Mouse (Mus musculus) G1E (cell line): ENCODE results near the gene Cyth1. TPM values are rescaled to one million over a fixed set of nuclear protein-coding genes. Genes with fewer than 3 reads are reported as not detected.

Experiments
- ATAC-seq: 2 replicates; pipeline ENCODE4 v1.8.0; 2016; ENCODE audit warnings: mild to moderate bottlenecking; ENCODE audit not compliant: insufficient number of reproducible peaks, poor library complexity, low FRiP score, severe bottlenecking; ENCODE audit errors: extremely low read depth
- DNase-seq: peaks from one replicate; pipeline ENCODE4 v3.0.0; 2012; ENCODE audit warnings: low spot score
- H3K27me3 ChIP-seq: 2 replicates; pipeline ENCODE4 v1.6.1; 2012; ENCODE audit warnings: mild to moderate bottlenecking, low read length, inconsistent platforms; ENCODE audit not compliant: insufficient read depth
- H3K36me3 ChIP-seq: replicated peaks from 2 replicates; pipeline ENCODE3; 2012; ENCODE audit warnings: mild to moderate bottlenecking, inconsistent platforms
- H3K4me1 ChIP-seq: 2 replicates; pipeline ENCODE4 v1.6.1; 2012; ENCODE audit warnings: low read depth, low read length, inconsistent platforms, mixed read lengths; ENCODE audit not compliant: insufficient read depth
- H3K4me3 ChIP-seq: 2 replicates; pipeline ENCODE4 v1.5.1; 2012; ENCODE audit warnings: low read depth, mild to moderate bottlenecking, inconsistent platforms, low read length, moderate library complexity, mixed read lengths
- H3K9me3 ChIP-seq: replicated peaks from 2 replicates; pipeline ENCODE4 v1.6.1; 2012; ENCODE audit warnings: inconsistent platforms
- CTCF ChIP-seq: IDR thresholded peaks from 2 replicates; pipeline ENCODE4 v1.5.1; 2012; ENCODE audit warnings: low read depth, low read length, inconsistent platforms, mixed read lengths
- GATA1 ChIP-seq: IDR thresholded peaks from 2 replicates; pipeline ENCODE4 v1.6.1; 2012; ENCODE audit warnings: borderline replicate concordance, low read length, inconsistent platforms, mixed read lengths
- GATA2 ChIP-seq: IDR thresholded peaks from 2 replicates; pipeline ENCODE4 v1.6.1; 2012; ENCODE audit warnings: low read depth, low read length, inconsistent platforms, borderline replicate concordance
- POLR2AphosphoS5 ChIP-seq: IDR thresholded peaks from 2 replicates; pipeline ENCODE4 v1.6.1; 2012; ENCODE audit warnings: low read depth, low read length, inconsistent platforms; ENCODE audit not compliant: insufficient replicate concordance
- TAL1 ChIP-seq: conservative IDR thresholded peaks from 2 replicates; pipeline ENCODE4 v1.6.1; 2012; ENCODE audit warnings: low read depth, low read length, inconsistent platforms, mixed read lengths
- polyA plus RNA-seq: library from polyadenylated mRNA; stranded (reverse); fragments of >175 nt; gene quantifications from 2 replicates; pipeline ENCODE4 v1.2.3, GENCODE M21; 2012
- total RNA-seq, 2 experiments: library from RNA; stranded (forward) in 1 of 2; stranded (reverse) in 1 of 2; fragments of 200-1000 nt in 1 of 2; fragments of >200 nt in 1 of 2; fragmentation: Nextera tagmentation in 1 of 2; gene quantifications; 2 replicates each; pipeline ENCODE4 v1.2.3; 2014 to 2017

Cyth1 gene
- total RNA-seq (2014; fragmentation: Nextera tagmentation) (4.0 and 4.5 TPM in 2 replicates), total RNA-seq (2017) (7.1 and 7.7 TPM in 2 replicates), polyA plus RNA-seq (2.7 and 3.1 TPM in 2 replicates)

DNA sequence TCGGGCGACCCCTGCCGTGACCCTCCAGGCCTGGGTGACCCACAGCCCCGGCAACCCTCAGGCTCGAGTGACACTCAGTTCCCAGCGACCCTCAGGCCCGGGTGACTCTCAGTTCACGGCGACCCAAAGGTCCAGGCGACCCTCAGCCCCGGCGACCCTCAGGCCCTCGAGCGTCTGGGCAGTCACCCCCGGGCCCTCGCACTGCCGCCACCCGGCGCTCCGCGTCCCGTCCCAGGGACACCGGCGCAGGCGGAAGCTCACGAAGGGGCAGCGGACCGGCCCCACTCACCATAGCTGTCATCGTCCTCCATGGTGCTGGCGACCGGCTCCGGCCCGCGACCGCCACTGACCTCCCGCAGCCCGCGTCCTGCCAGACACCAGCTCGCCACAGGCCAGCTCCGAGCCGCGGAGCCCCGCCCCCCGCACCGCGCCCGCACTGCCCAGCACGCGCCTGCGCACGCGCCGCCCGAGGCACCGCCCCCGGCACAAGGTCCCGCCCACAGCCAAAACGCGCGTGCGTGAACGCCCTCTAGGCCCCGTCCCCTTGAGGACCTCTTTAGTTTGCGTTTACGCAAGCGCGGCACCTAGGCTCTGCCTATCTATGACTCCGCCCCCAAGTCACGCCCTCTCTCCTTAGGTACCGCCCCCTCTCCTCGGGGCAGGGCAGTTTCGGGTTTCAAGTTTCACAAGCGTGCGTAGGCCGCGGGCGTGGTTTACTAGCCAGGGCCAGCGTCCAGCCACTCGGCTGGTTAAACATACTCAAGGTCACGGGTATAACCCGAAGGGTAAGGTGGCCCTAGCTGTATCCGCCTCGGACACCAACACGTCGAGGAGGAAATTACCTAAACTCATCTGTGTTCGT, at the start of gene Cyth1:
Gene Cyth1 (minus strand): TSS at position 443 of the 862 bp plus-strand sequence.
- Histone ChIP-seq H3K36me3 (peaks cover 2% of the 10 kb centered on the region), H3K4me3 (peak within 1 kb of the TSS; percentile 84), H3K4me1 (peaks cover 39% of the 10 kb centered on the region), H3K27me3 (peaks cover 5% of the 10 kb centered on the region; the same call in 1 of the 2 replicates), H3K9me3 (no peaks in the 10 kb centered on the region)
- peak; percentile 82 for DNase-seq
- peak; percentile 97 for ATAC-seq
- TF ChIP-seq CTCF (no peak), TAL1 (no peak), POLR2AphosphoS5 (no peak), GATA2 (no peak), GATA1 (no peak)

DNA sequence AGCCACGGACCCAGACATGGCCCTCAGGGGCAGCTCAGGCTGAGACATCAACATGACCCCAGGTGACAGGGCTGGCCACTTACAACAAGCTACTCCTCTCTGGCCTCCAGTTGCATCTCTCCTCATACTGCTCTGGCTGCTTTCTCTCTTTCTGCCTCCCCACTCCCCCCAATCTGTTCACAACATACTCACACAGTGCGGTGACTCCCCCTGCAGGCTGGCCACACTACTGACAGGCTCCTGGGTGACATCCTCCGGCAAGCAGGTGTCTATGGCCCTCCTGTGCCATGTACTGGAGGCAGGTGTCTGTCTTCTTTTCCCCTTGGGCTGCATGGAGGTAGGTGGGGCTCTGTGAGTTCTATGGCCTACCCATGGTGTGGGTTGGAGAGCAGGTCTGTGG, 49.6 kb upstream of the Cyth1 start:
- Histone ChIP-seq H3K9me3 (no peaks in the 10 kb centered on the region), H3K4me3 (no peak overlapping the region), H3K4me1 (no peaks in the 10 kb centered on the region), H3K27me3 (peaks cover 57% of the 10 kb centered on the region), H3K36me3 (no peaks in the 10 kb centered on the region)
- ATAC-seq (no peak), DNase-seq (no peak)
- no peak for TF ChIP-seq POLR2AphosphoS5
- TF ChIP-seq GATA2 = no peak
- TF ChIP-seq GATA1 = no peak
- no peak for TF ChIP-seq CTCF

DNA sequence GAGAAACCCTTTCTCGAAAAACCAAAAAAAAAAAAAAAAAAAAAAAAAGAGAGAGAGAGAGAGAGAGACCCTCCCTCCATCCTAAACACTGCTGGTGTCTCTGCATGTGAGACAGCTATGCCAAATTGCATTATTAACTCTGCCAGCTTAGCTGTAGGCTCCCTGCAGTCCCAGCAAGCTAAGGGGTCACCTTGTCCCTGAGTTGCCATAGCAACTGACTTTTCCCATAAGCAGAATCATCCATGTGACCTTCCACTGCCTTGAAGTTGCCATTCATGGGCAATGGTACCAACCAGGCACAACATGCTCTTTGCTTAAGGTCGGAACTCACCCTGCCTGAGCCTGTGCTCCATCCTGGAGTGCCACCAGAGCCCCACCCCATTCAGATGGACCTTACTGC, 46.6 kb upstream of the Cyth1 start:
- Histone ChIP-seq H3K27me3 (peaks cover 36% of the 10 kb centered on the region), H3K36me3 (no peaks in the 10 kb centered on the region), H3K4me1 (peaks cover 9% of the 10 kb centered on the region), H3K4me3 (no peak overlapping the region), H3K9me3 (no peaks in the 10 kb centered on the region)
- ATAC-seq (no peak), DNase-seq (no peak)
- TF ChIP-seq POLR2AphosphoS5 (no peak), GATA1 (no peak), CTCF (no peak), GATA2 (no peak), TAL1 (no peak)

DNA sequence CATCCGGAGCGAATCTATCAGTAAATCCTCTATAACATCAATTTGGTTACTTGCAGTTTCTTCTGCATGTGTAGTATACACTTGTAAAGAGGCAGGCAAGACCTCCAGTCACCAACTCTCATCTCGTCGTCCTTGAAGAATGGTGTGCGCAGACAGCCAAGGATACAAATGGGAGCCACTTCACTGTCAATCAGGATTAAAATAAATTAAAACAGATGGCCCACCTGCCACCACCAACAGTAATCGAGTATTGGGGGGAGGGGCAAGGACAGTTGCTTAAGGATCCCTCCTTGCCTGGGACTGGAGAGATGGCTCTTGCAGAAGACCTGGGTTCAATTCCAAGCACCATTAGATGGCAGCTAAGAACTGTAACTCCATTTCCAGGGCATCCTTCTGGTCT, 44.3 kb upstream of the Cyth1 start:
- no peaks in the 10 kb centered on the region for H3K9me3 ChIP-seq
- DNase-seq (no peak), ATAC-seq (no peak)
- peaks cover 27% of the 10 kb centered on the region for H3K4me1 ChIP-seq
- peaks cover 7% of the 10 kb centered on the region for H3K36me3 ChIP-seq
- TF ChIP-seq GATA2 (no peak), TAL1 (no peak), POLR2AphosphoS5 (no peak), GATA1 (no peak), CTCF (no peak)
- no peak overlapping the region for H3K4me3 ChIP-seq
- H3K27me3 ChIP-seq = peaks cover 28% of the 10 kb centered on the region; the same call in 1 of the 2 replicates

DNA sequence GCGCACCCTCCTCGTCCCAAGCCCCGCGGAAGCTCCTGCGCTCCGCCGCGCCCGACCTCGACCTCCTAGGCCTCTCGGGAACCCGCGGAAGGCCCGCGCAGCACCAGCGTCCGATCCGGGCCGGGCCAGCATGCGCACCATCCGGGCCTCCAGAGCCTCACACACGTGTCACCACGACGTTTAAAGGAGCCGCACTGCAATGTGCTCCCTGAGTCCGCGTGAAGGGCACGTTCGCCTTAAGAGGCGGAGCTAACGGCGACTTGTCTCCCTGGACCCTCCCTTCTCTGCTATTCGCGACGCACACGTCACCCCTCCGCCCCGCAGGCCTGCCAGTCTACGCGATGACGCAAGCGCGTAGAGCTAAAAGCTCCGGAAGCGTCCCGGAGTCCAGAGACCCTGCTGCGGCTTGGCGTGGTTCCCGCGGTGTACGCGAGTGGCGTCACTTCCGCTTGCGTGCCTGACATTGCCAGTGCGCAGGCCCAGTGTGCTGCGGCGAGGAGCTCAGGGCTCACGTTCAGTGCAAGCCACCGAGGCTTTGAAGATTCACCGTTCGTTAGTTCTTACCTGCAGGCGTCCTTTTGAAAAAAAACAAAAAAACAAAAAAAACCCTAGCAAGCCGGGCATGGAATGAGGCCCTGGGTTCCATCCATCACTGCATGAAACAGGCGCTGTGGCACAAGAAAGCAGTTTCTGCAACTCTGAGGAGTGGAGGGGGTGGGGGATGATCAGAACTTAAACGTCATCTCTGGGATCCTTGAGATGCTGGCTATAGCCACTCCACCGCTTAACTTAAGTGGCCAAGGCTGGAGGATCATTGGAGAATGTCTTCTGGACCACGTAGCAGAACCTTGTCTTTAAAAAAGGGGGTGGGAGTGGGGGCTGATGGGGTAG, 41.9 kb upstream of the Cyth1 start, which contains the start of gene Usp36:
Gene Usp36 (minus strand): TSS at position 246 of the 891 bp plus-strand sequence.
- H3K4me3 ChIP-seq = peak within 1 kb of the TSS; percentile 99
- ATAC-seq (peak; percentile 97), DNase-seq (peak; percentile 94)
- H3K4me1 ChIP-seq = peaks cover 40% of the 10 kb centered on the region
- no peaks in the 10 kb centered on the region for H3K9me3 ChIP-seq
- peaks cover 31% of the 10 kb centered on the region for H3K36me3 ChIP-seq
- TF ChIP-seq GATA2 (no peak), CTCF (no peak), TAL1 (no peak), GATA1 (no peak), POLR2AphosphoS5 (no peak)
- H3K27me3 ChIP-seq = peaks cover 8% of the 10 kb centered on the region; the same call in 1 of the 2 replicates
